Mouse (Mus musculus) bone marrow macrophage, adult 2 months (primary cell): ENCODE results near the gene Itga11.

Experiments
- CTCF ChIP-seq: IDR thresholded peaks from 2 replicates; pipeline ENCODE4 v1.5.1; 2012; ENCODE audit warnings: low read depth, mild to moderate bottlenecking, low read length, moderate library complexity
- POLR2A ChIP-seq: IDR thresholded peaks from 2 replicates; pipeline ENCODE4 v1.6.1; 2012; ENCODE audit warnings: mild to moderate bottlenecking, low read depth, low read length, borderline replicate concordance

- TF ChIP-seq CTCF (no peak), POLR2A (no peak)
Measured at GRCm38 (mm10) chr9:62784233-62784632, 106.6 kb downstream of the Itga11 start.
